Mouse (Mus musculus): Measurements from ENCODE around the gene Zswim4. TPM values are rescaled to one million over a fixed set of nuclear protein-coding genes. Genes with fewer than 3 reads are reported as not detected.
A peak's percentile ranks its signal among the peaks of the same experiment; 100 is the strongest.

The Zswim4 gene
- polyA plus RNA-seq, 1 experiment from 2014 or later, result 37.1 TPM

- no peak for ATAC-seq (replicated peaks; ENCODE audit: low FRiP score)
- Histone ChIP-seq H3K27me3 (ENCODE audit: control insufficient read depth, insufficient read depth, low read length) (no peaks in the 10 kb centered on the region), H3K9me3 (ENCODE audit: control insufficient read depth, low read length) (no peaks in the 10 kb centered on the region), H3K36me3 (ENCODE audit: control insufficient read depth, insufficient read depth, low read length) (peaks cover 5% of the 10 kb centered on the region; the same call in 1 of the 2 replicates), H3K4me2 (ENCODE audit: low read depth, low read length, severe bottlenecking) (no peak overlapping the region), H3K9ac (ENCODE audit: low read length) (no peak overlapping the region), H3K4me3 (ENCODE audit: low read depth, low read length) (no peak overlapping the region), H3K27ac (ENCODE audit: low read depth, low read length) (no peak overlapping the region), H3K4me1 (replicated peaks; ENCODE audit: control insufficient read depth, insufficient read depth, low read length) (no peaks in the 10 kb centered on the region)
- 91% methylated on average over 5 of the region's 5 CpGs for WGBS
- no peak for DNase-seq (ENCODE audit: low spot score)
These were observed 66.8 kb downstream of the Zswim4 start for GRCm38 (mm10) chr8:84170096-84170495.

DNA sequence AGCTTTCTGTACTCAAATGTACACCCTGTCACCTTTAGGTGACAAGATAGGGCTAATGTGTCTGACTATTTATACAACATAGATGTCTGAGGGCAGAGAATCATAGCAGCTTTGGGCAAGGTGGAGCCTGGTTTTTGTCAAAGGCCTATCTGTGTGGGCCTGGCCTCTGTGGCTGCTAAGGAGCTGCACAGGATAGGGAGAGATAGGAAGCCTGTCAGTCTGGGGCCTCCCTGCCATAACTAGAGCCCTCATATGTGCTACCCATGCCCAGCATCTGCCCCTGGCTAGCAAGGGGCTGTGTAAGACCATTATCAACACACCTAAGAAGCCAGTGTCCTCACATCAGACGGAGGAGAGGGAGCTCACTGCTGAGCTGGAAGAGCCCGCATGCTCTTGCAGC lies 69.2 kb downstream of the Zswim4 start:
- Histone ChIP-seq H3K4me3 (ENCODE audit: low read depth, low read length) (no peak overlapping the region), H3K9ac (ENCODE audit: low read length) (no peak overlapping the region), H3K4me2 (ENCODE audit: low read depth, low read length, severe bottlenecking) (no peak overlapping the region), H3K4me1 (replicated peaks; ENCODE audit: control insufficient read depth, insufficient read depth, low read length) (no peaks in the 10 kb centered on the region), H3K36me3 (ENCODE audit: control insufficient read depth, insufficient read depth, low read length) (peaks cover 5% of the 10 kb centered on the region; the same call in 1 of the 2 replicates), H3K27ac (ENCODE audit: low read depth, low read length) (no peak overlapping the region), H3K27me3 (ENCODE audit: control insufficient read depth, insufficient read depth, low read length) (no peaks in the 10 kb centered on the region), H3K9me3 (ENCODE audit: control insufficient read depth, low read length) (no peaks in the 10 kb centered on the region)
- ATAC-seq (replicated peaks; ENCODE audit: low FRiP score) (no peak), DNase-seq (ENCODE audit: low spot score) (no peak)
- 93% methylated on average over 2 of the region's 2 CpGs for WGBS

MicroRNA genes within 50 kb of the gene (microRNA counts, 519-probe panel; counts per million panel counts)
- microRNA mmu-miR-181c, result 31.2 counts per million
- microRNA mmu-miR-23a, result 4,617 counts per million, percentile 42 among the panel's probes with 10 or more counts
- 5,542 counts per million, percentile 71 among the panel's probes with 10 or more counts for microRNA mmu-miR-27a

Small RNAs within 50 kb of the gene (microRNA-seq; reads per million reads assigned to microRNA genes)
- gene Mir181c (ENCODE audit: insufficient number of aligned reads), result 10,310 reads per million, percentile 92 among the genes with 10 or more reads in this experiment
- gene Mir181d (ENCODE audit: insufficient number of aligned reads), result 11,708 reads per million, percentile 94 among the genes with 10 or more reads in this experiment
- 8,806 reads per million, percentile 90 among the genes with 10 or more reads in this experiment for gene Mir23a (ENCODE audit: insufficient number of aligned reads)
- gene Mir24-2 (ENCODE audit: insufficient number of aligned reads), result not detected
- 194 reads per million, percentile 44 among the genes with 10 or more reads in this experiment for gene Mir27a (ENCODE audit: insufficient number of aligned reads)
- gene Mir3074-2 (ENCODE audit: insufficient number of aligned reads), result not detected

Other genes starting within 250 kb of the Zswim4 start
- 12.3 and 16.8 TPM in 2 replicates for gene Samd1, start 239.4 kb downstream of the Zswim4 start, polyA plus RNA-seq (2014; fragmentation: Nextera tagmentation; extraction: Ambion mirVana)
- gene 1700067K01Rik, start 235.6 kb downstream of the Zswim4 start, polyA plus RNA-seq (2014; fragmentation: Nextera tagmentation; extraction: Ambion mirVana), result 0.87 and 0.90 TPM in 2 replicates
- gene 2210011C24Rik, start 224.9 kb downstream of the Zswim4 start, polyA plus RNA-seq (2014; fragmentation: Nextera tagmentation; extraction: Ambion mirVana), result 0.47 and 0.73 TPM in 2 replicates
- gene Palm3, start 215.6 kb downstream of the Zswim4 start, polyA plus RNA-seq (2014; fragmentation: Nextera tagmentation; extraction: Ambion mirVana), result 2.5 and 4.4 TPM in 2 replicates
- gene Il27ra, start 194.5 kb downstream of the Zswim4 start, polyA plus RNA-seq (2014; fragmentation: Nextera tagmentation; extraction: Ambion mirVana), result 0.19 and 0.24 TPM in 2 replicates
- gene Rln3, start 192.1 kb downstream of the Zswim4 start, polyA plus RNA-seq (2014; fragmentation: Nextera tagmentation; extraction: Ambion mirVana), result not detected in 2 replicates
- gene Gm10643, start 171.9 kb downstream of the Zswim4 start, polyA plus RNA-seq (2014; fragmentation: Nextera tagmentation; extraction: Ambion mirVana), result 1.4 and 1.6 TPM in 2 replicates
- 11.0 and 11.5 TPM in 2 replicates for gene Rfx1, start 170.2 kb downstream of the Zswim4 start, polyA plus RNA-seq (2014; fragmentation: Nextera tagmentation; extraction: Ambion mirVana)
- 14.4 and 14.5 TPM in 2 replicates for gene Dcaf15, start 132.3 kb downstream of the Zswim4 start, polyA plus RNA-seq (2014; fragmentation: Nextera tagmentation; extraction: Ambion mirVana)
- gene Podnl1, start 111.1 kb downstream of the Zswim4 start, polyA plus RNA-seq (2014; fragmentation: Nextera tagmentation; extraction: Ambion mirVana), result 0.17 and 0.21 TPM in 2 replicates
- 16.0 and 17.1 TPM in 2 replicates for gene Cc2d1a, start 89.1 kb downstream of the Zswim4 start, polyA plus RNA-seq (2014; fragmentation: Nextera tagmentation; extraction: Ambion mirVana)
- 1.2 and 1.5 TPM in 2 replicates for gene 4930432K21Rik, start 89.0 kb downstream of the Zswim4 start, polyA plus RNA-seq (2014; fragmentation: Nextera tagmentation; extraction: Ambion mirVana)
- gene Nanos3, start 51.8 kb downstream of the Zswim4 start, polyA plus RNA-seq (2014; fragmentation: Nextera tagmentation; extraction: Ambion mirVana), result 2.9 and 5.0 TPM in 2 replicates
- gene D8Ertd738e, start 12.7 kb upstream of the Zswim4 start, polyA plus RNA-seq (2014; fragmentation: Nextera tagmentation; extraction: Ambion mirVana), result 277 and 303 TPM in 2 replicates
- gene Mri1, start 20.3 kb upstream of the Zswim4 start, polyA plus RNA-seq (2014; fragmentation: Nextera tagmentation; extraction: Ambion mirVana), result 52.0 and 59.6 TPM in 2 replicates
- 21.0 and 25.5 TPM in 2 replicates for gene Ccdc130, start 33.3 kb upstream of the Zswim4 start, polyA plus RNA-seq (2014; fragmentation: Nextera tagmentation; extraction: Ambion mirVana)
- 6.9 and 7.7 TPM in 2 replicates for gene Cacna1a, start 151.4 kb upstream of the Zswim4 start, polyA plus RNA-seq (2014; fragmentation: Nextera tagmentation; extraction: Ambion mirVana)